Mouse (Mus musculus): Measurements from ENCODE around the gene Spg7.

GRCm38 (mm10) chr8:123042158-123042973 lies 20.4 kb upstream of the Spg7 start, which contains the start of gene Ankrd11:
- TF ChIP-seq POLR2A (IDR thresholded peaks at IDR 0.05; ENCODE audit: low read depth, low read length) (peak; percentile 98), ELF1 (IDR thresholded peaks at IDR 0.05; ENCODE audit: low read depth, low read length) (peak; percentile 94)

Data from CH12.LX (cell line).